Mouse (Mus musculus): ENCODE measurements around the gene Tsc22d3.

DNA sequence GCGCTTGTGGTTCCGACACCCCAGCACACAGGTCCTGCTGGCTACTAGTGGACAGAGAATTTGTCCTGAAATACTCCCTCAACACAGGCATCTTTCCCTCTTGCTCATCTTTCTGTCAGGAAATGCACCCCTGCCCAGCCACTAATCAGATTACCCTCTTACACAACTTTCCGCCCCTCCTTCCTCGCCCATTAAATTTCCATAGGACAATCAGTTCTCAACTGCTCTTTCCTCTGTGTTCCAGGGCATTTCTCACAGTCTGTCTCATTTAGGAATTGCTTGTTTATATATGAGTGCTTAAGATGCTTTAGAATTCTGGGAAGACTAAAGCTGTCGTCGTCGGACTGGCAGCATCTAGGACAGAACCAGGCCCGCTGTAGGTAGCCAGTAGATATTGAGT, 82.1 kb downstream of the Tsc22d3 start:
- TF ChIP-seq CTCF (IDR thresholded peaks at IDR 0.05; ENCODE audit: borderline replicate concordance, control insufficient read depth, extremely low read depth, insufficient read depth, low read length, poor library complexity) (no peak), POLR2A (IDR thresholded peaks at IDR 0.05; ENCODE audit: control insufficient read depth, extremely low read depth, insufficient read depth, low read length, poor library complexity) (no peak)
